Mouse (Mus musculus) stomach, embryonic 14.5 days (tissue): Measurements from ENCODE around the gene Prkd2. TPM values are rescaled to one million over a fixed set of nuclear protein-coding genes. Genes with fewer than 3 reads are reported as not detected.

Experiments used
- ATAC-seq: fragments of 200-750 bp; cut with Nextera tagmentation; 2 replicates; pipeline ENCODE4 v1.8.0; 2017; ENCODE audit warnings: low read depth, moderate TSS enrichment; ENCODE audit not compliant: insufficient number of reproducible peaks, insufficient read depth, low FRiP score
- H3K27ac ChIP-seq: fragments of 300-500 bp; sonication (generic); 2 replicates; pipeline ENCODE4 v1.5.1; 2014; ENCODE audit warnings: mild to moderate bottlenecking, low read length, moderate library complexity, mixed read lengths
- H3K27me3 ChIP-seq: fragments of 300-500 bp; sonication (generic); 2 replicates; pipeline ENCODE4 v1.6.1; 2014; ENCODE audit warnings: low read length, control low read depth, mixed read lengths; ENCODE audit not compliant: control insufficient read depth, insufficient read depth
- H3K36me3 ChIP-seq: fragments of 300-500 bp; sonication (generic); 2 replicates; pipeline ENCODE4 v1.6.1; 2014; ENCODE audit warnings: mild to moderate bottlenecking, control low read depth, low read length, moderate library complexity, mixed read lengths; ENCODE audit not compliant: control insufficient read depth, insufficient read depth
- H3K4me1 ChIP-seq: fragments of 300-500 bp; sonication (generic); 2 replicates; pipeline ENCODE4 v1.6.1; 2014; ENCODE audit warnings: low read length, control low read depth, mixed read lengths; ENCODE audit not compliant: control insufficient read depth, insufficient read depth
- H3K4me2 ChIP-seq: fragments of 300-500 bp; sonication (generic); replicated peaks from 2 replicates; pipeline ENCODE4 v1.6.1; 2014; ENCODE audit warnings: low read depth, low read length, control low read depth
- H3K4me3 ChIP-seq: fragments of 300-500 bp; sonication (generic); 2 replicates; pipeline ENCODE4 v1.5.1; 2014; ENCODE audit warnings: low read depth, low read length, control low read depth
- H3K9ac ChIP-seq: fragments of 300-500 bp; sonication (generic); replicated peaks from 2 replicates; pipeline ENCODE4 v1.6.1; 2014; ENCODE audit warnings: low read depth, mild to moderate bottlenecking, control low read depth, low read length, moderate library complexity, mixed read lengths
- H3K9me3 ChIP-seq: fragments of 300-500 bp; sonication (generic); 2 replicates; pipeline ENCODE4 v1.6.1; 2016; ENCODE audit warnings: low read depth, low read length, control low read depth; ENCODE audit not compliant: control insufficient read depth
- WGBS: fragments of 180-500 bp; shearing (Covaris S2); extraction: QIAGEN DNeasy Blood & Tissue Kit; methylation state at CpG from one replicate; pipeline ENCODE4 v1.1.7; 2014; 5-methylcytosine and 5-hydroxymethylcytosine counted together
- polyA plus RNA-seq: library from polyadenylated mRNA; unstranded; fragments of >200 nt; fragmentation: Nextera tagmentation; extraction: Ambion mirVana; gene quantifications from 2 replicates; pipeline ENCODE4 v1.2.1, GENCODE M21; 2014

The Prkd2 gene
- polyA plus RNA-seq, 1 experiment from 2014 or later = 14.6 TPM

GRCm38 (mm10) chr7:16810920-16811648, 31.6 kb upstream of the Prkd2 start:
- Histone ChIP-seq H3K36me3 (no peaks in the 10 kb centered on the region; the same call in none of the 2 replicates), H3K27ac (no peak overlapping the region), H3K9ac (peak overlapping the region; percentile 21; the same call in 1 of the 2 replicates), H3K27me3 (peaks cover 3% of the 10 kb centered on the region; the same call in 1 of the 2 replicates), H3K4me1 (peaks cover 12% of the 10 kb centered on the region), H3K4me3 (peak overlapping the region; percentile 33), H3K4me2 (peak overlapping the region; percentile 62), H3K9me3 (no peaks in the 10 kb centered on the region)
- peak; percentile 48; the same call in 1 of the 2 replicates for ATAC-seq
- 13% methylated on average over 90 of the region's 90 CpGs for WGBS

- H3K27me3 ChIP-seq = peaks cover 3% of the 10 kb centered on the region; the same call in 1 of the 2 replicates
- peak overlapping the region; percentile 62 for H3K4me2 ChIP-seq
- H3K9me3 ChIP-seq = no peaks in the 10 kb centered on the region
- WGBS = 29% methylated on average over 17 of the region's 17 CpGs
- peak overlapping the region; percentile 33 for H3K4me3 ChIP-seq
- peaks cover 12% of the 10 kb centered on the region for H3K4me1 ChIP-seq
- ATAC-seq = peak; percentile 2; the same call in 1 of the 2 replicates
- H3K36me3 ChIP-seq = no peaks in the 10 kb centered on the region; the same call in none of the 2 replicates
- no peak overlapping the region for H3K9ac ChIP-seq
- no peak overlapping the region for H3K27ac ChIP-seq
Measured at GRCm38 (mm10) chr7:16811649-16812070, 31.0 kb upstream of the Prkd2 start.

- H3K4me3 ChIP-seq = no peak overlapping the region
- 81% methylated on average over 2 of the region's 2 CpGs for WGBS
Measured at GRCm38 (mm10) chr7:16812505-16812904, 30.2 kb upstream of the Prkd2 start.

GRCm38 (mm10) chr7:16815351-16815941, 27.3 kb upstream of the Prkd2 start, which contains the start of gene Strn4:
Strn4 (plus strand) TSS chr7:16815889.
- Histone ChIP-seq H3K27me3 (peaks cover 3% of the 10 kb centered on the region; the same call in 1 of the 2 replicates), H3K4me1 (peaks cover 37% of the 10 kb centered on the region), H3K4me2 (peak within 1 kb of the TSS; percentile 96), H3K27ac (peak within 1 kb of the TSS; percentile 98), H3K9ac (peak within 1 kb of the TSS; percentile 99), H3K4me3 (peak within 1 kb of the TSS; percentile 100), H3K36me3 (no peaks in the 10 kb centered on the region; the same call in 1 of the 2 replicates), H3K9me3 (no peaks in the 10 kb centered on the region)
- 0% methylated on average over 1 of the region's 1 CpGs for WGBS
- no peak for ATAC-seq

More at GRCm38 (mm10) chr7:16812505-16812904, 30.2 kb upstream of the Prkd2 start:
- H3K4me2 ChIP-seq = no peak overlapping the region
- H3K27ac ChIP-seq = no peak overlapping the region
- no peaks in the 10 kb centered on the region for H3K9me3 ChIP-seq
- H3K4me1 ChIP-seq = peaks cover 17% of the 10 kb centered on the region
- H3K36me3 ChIP-seq = no peaks in the 10 kb centered on the region; the same call in none of the 2 replicates
- peaks cover 3% of the 10 kb centered on the region; the same call in 1 of the 2 replicates for H3K27me3 ChIP-seq
- H3K9ac ChIP-seq = no peak overlapping the region
- ATAC-seq = no peak

- H3K9ac ChIP-seq = peak overlapping the region; percentile 99
- no peaks in the 10 kb centered on the region for H3K9me3 ChIP-seq
- peak overlapping the region; percentile 96 for H3K4me2 ChIP-seq
- H3K27me3 ChIP-seq = peaks cover 3% of the 10 kb centered on the region; the same call in 1 of the 2 replicates
- no peaks in the 10 kb centered on the region; the same call in 1 of the 2 replicates for H3K36me3 ChIP-seq
- peak overlapping the region; percentile 98 for H3K27ac ChIP-seq
- H3K4me3 ChIP-seq = peak overlapping the region; percentile 100
- ATAC-seq = peak; percentile 77
- H3K4me1 ChIP-seq = peaks cover 39% of the 10 kb centered on the region
- 0% methylated on average over 34 of the region's 55 CpGs for WGBS
Measured at GRCm38 (mm10) chr7:16816078-16816474, 26.6 kb upstream of the Prkd2 start.

GRCm38 (mm10) chr7:16816475-16817122, 26.1 kb upstream of the Prkd2 start, which contains the start of gene Fkrp:
Fkrp (minus strand) TSS chr7:16816732.
- no peaks in the 10 kb centered on the region; the same call in 1 of the 2 replicates for H3K36me3 ChIP-seq
- H3K27ac ChIP-seq = peak within 1 kb of the TSS; percentile 98
- no peaks in the 10 kb centered on the region for H3K9me3 ChIP-seq
- peaks cover 34% of the 10 kb centered on the region for H3K4me1 ChIP-seq
- H3K4me2 ChIP-seq = peak within 1 kb of the TSS; percentile 96
- peak within 1 kb of the TSS; percentile 99 for H3K9ac ChIP-seq
- peak within 1 kb of the TSS; percentile 100 for H3K4me3 ChIP-seq
- peaks cover 2% of the 10 kb centered on the region; the same call in 1 of the 2 replicates for H3K27me3 ChIP-seq
- ATAC-seq = peak; percentile 72
- WGBS = under 1% methylated on average over 56 of the region's 64 CpGs

- H3K36me3 ChIP-seq = no peaks in the 10 kb centered on the region; the same call in 1 of the 2 replicates
- no peaks in the 10 kb centered on the region for H3K27me3 ChIP-seq
- H3K4me1 ChIP-seq = peaks cover 32% of the 10 kb centered on the region
- peak overlapping the region; percentile 100 for H3K4me3 ChIP-seq
- 46% methylated on average over 3 of the region's 3 CpGs for WGBS
- ATAC-seq = no peak
- no peak overlapping the region for H3K27ac ChIP-seq
- peak overlapping the region; percentile 96 for H3K4me2 ChIP-seq
- H3K9ac ChIP-seq = peak overlapping the region; percentile 99; the same call in 1 of the 2 replicates
- H3K9me3 ChIP-seq = no peaks in the 10 kb centered on the region
Measured at GRCm38 (mm10) chr7:16817693-16818092, 25.0 kb upstream of the Prkd2 start.

- Histone ChIP-seq H3K27me3 (no peaks in the 10 kb centered on the region), H3K9me3 (no peaks in the 10 kb centered on the region), H3K9ac (no peak overlapping the region), H3K4me2 (no peak overlapping the region), H3K36me3 (peaks cover 13% of the 10 kb centered on the region), H3K4me3 (no peak overlapping the region), H3K4me1 (peaks cover 32% of the 10 kb centered on the region), H3K27ac (no peak overlapping the region)
- WGBS = 86% methylated on average over 5 of the region's 5 CpGs
- ATAC-seq = no peak
Measured at GRCm38 (mm10) chr7:16819794-16820193, 22.9 kb upstream of the Prkd2 start.
